Mouse (Mus musculus) CH12F3 (cell line): ENCODE measurements around the gene Tenm3.

Experiments
- in situ Hi-C: fragments of 300-500 bp; cut with MboI; formaldehyde crosslinking; loops from 2 replicates; pipeline ENCODE4 v1.14.3; 2020; ENCODE audit warnings: low sequenced_read_pairs

Gene Tenm3

DNA sequence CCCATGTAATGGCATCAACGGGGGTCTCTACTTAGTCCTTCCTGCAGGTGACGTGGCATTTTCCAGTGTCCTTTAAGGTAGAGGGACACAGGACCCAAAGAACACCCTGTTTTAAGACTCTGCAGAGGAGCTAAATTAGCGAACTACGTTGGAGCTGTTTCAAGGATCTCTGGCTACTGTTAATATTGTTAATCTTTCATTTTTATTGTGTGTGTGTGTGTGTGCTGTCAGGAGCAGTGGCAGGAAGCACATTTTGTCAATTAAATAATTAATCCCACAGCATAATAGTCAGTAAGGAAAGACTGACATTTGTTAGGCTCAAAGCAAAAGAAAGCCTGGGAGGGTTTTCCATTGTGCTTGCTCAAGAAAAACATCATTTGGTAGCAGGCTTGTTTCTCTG lies 172.4 kb downstream of the Tenm3 start:
- in situ Hi-C loops, result no loop called here

DNA sequence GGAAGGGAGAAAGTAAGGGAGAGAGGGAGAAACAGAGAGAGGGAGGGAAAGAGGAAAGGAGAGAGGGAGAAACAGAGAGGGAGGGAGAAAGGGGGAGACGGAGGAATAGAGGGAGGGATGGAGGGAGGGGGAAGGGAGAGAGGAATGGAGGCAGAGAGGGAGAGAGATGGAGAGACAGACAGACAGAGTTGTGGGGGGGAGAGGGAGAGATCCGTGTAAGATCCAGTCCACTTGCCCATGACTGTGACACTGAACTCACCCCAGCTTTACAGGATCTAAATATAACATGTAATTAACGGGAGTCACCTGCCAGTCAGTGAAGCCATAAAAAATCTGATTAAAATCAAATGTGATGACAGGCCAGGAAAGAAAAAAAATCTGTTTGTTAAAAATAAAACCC lies 172.9 kb downstream of the Tenm3 start:
- in situ Hi-C loops, result no loop called here

DNA sequence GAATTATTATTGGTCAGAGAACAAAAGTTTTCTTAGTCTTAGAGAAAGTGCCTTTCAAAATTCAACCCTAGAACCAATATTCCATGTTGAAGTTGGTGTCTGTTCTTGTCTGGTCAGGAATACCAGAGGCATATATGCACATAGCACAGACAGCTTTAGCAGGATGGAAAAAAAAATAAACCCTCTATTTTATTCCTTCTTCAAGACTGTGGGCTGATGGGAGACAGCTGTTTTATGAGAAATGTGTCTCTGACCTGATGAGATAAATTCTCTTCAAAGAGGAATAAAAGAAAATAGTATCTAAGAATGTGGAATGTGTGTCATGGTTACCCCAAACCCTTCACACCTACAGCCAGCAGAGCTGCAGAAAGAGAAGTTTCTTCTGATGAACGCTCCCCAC lies 173.4 kb downstream of the Tenm3 start:
- in situ Hi-C loops, result no loop called here

GRCm38 (mm10) chr8:48665193-48665592 lies 178.6 kb downstream of the Tenm3 start:
- in situ Hi-C loops, result no loop called here

DNA sequence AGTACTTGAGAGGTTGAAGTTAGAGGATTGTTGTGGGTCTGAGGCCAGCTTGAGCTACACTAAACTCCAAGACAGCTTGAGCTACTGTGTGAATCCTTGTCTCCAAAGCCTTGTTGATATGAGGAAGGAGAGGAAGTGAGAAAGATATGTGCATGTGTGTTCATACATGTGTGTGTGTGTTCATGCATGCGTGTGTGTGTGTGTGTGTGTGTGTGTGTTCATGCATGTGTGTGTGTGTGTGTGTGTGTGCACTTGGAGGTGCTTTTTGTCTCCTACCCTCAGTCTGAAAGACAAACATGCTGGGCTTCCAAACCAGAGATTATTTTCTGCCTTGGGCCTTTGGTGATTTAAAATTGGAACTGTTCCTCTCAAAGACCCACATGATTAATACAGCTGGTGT lies 184.5 kb downstream of the Tenm3 start:
- in situ Hi-C loops, result no loop called here

GRCm38 (mm10) chr8:48655381-48656043 lies 188.2 kb downstream of the Tenm3 start:
- in situ Hi-C loops, result no loop called here

DNA sequence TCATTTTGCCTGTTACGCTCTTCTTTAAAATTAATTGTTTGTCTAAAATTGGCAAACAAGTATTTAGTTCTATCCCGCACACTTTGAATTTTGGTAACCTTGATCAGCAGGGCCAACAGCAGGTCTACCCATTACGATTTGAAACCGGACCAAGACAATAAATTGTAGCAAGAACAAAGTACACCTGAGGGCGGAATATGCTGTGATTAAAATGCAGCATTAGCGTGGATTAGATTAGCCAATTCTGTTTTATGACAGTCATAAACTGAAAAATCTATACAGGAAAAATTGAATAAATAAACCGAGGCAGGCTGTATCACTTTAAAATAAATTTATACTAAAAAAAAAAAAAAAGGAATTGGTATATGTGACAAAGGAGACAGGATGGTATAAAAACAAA lies 193.9 kb downstream of the Tenm3 start:
- in situ Hi-C loops, result no loop called here

DNA sequence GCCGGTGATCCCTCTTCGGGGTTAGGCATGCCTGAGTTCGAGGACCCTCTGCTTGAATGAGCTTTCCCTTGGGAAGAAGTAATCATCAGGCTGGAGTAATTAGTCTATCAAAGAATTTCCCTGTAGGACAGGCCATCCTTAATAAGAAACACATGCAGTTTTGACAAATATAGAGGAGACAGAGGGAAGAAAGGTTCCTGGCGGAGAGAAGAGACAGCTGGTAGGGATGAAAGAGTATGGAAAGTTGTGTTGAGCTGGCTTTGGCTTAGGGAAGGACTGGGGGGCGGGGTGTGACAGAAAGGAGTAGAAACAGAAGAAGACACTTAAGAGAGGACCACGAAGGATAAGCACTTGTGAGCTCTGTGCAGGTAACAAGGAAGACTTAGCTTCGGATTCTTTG lies 194.3 kb downstream of the Tenm3 start:
- in situ Hi-C loops, result no loop called here

DNA sequence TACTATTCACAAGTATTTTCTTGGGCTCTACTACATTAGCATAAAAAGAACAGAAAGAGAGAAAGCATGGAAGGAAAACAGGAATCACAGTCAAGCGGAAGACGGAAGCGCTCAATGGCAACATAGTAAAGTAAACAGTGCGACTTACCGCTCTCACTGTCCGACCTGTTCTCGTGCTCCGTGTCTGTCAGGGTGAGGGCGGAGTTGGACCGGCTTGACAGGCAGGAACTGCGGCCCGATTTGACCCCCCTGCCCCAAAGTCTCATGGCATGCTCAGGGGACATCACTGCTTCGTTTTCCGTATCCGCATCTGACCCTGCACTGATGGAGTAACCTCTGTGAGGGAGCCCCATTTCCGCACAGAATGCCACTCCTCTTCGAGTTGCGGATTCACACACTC lies 197.6 kb downstream of the Tenm3 start:
- in situ Hi-C loops, result no loop called here

DNA sequence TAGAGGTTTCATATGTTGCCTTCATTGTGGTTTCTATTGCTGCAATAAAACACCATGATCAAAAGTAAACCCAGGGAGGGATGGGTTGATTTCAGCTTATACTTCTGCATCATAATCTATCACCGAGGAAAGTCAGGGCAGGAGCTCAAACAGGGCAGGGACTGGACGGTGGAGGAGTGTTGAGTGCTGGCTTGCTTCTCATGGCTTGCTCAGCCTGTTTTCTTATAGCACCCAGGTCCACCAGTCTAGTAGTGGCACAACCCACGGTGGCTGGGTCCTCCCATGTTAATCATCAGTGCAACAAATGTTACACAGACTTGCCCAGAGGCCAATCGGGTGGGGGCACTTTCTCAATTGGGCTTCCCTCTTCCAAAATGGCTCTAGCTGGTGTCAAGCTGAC lies 205.6 kb downstream of the Tenm3 start:
- in situ Hi-C loops, result no loop called here

- in situ Hi-C loops, result no loop called here
Measured at GRCm38 (mm10) chr8:48636979-48637378, 206.8 kb downstream of the Tenm3 start.

- in situ Hi-C loops, result no loop called here
Measured at GRCm38 (mm10) chr8:48635815-48636214, 207.9 kb downstream of the Tenm3 start.

- in situ Hi-C loops, result no loop called here
Measured at GRCm38 (mm10) chr8:48633426-48633825, 210.3 kb downstream of the Tenm3 start.

- in situ Hi-C loops, result no loop called here
Measured at GRCm38 (mm10) chr8:48622517-48623153, 221.1 kb downstream of the Tenm3 start.

GRCm38 (mm10) chr8:48615088-48615487 lies 228.7 kb downstream of the Tenm3 start:
- in situ Hi-C loops, result no loop called here

DNA sequence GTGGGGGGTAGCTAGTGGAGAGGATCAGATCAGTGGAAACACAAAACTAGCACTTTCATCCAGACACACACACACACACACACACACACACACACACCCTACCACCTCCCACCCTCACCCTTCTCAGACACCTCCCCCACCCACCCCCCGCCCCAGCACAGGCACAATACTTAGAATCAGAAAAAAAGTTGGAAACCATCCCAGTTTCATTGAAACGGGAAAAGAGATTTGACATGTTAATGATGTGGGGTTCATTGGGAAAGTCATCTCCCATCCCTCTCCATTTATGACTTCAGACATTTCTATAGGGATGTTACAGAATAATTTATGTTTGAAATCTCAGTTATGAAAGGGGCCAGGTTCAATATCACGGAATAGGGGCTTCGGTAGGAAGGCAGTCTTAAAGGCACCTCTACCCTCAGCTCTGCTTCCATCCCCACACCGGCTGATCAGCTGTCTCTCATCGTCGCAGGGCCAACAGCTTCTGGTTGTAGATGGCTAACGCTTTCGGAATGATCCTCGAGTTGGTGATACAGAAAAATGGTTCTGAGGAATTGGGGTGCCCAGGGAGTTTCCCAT lies 231.7 kb downstream of the Tenm3 start:
- in situ Hi-C loops, result no loop called here

- in situ Hi-C loops, result no loop called here
Measured at GRCm38 (mm10) chr8:48611126-48611525, 232.6 kb downstream of the Tenm3 start.

DNA sequence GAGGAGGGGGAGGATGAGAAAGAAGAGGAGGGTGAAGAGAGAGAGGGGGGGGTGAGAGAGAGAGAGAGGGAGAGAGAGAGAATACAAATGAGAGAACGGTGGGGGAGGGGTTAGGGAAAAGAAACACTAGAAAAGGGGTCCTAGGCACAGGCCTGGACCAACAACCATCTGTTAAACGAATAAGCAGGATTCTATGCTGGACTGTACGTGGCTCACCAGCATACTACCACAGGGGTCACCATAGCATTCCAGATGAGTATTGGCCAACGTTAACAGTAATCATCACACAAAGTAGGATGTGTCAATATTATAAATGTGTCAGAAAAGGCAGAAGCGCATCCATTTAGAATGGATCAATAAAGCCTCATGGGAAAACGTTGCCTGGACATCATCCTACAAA lies 233.4 kb downstream of the Tenm3 start:
- in situ Hi-C loops, result no loop called here

DNA sequence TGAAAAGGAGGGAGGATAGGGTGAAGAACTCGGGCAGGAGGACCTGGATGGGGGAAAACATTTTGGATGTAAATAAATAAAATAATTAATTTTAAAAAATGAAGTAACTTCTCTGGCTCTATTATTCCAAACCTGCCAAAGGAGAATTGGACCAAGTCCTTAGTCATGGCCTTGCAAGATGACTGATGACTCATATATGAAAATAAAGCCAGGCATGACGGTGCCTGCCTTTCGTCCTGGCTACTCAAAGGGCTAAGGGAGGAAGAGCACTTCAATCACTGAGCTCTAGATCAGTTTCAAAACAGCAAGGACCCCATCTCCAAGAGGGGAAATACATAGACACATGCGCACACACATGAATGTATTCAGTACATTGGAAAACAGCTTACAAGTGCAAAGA lies 234.1 kb downstream of the Tenm3 start:
- in situ Hi-C loops, result no loop called here

GRCm38 (mm10) chr8:48604190-48604897 lies 239.4 kb downstream of the Tenm3 start:
- in situ Hi-C loops, result no loop called here

DNA sequence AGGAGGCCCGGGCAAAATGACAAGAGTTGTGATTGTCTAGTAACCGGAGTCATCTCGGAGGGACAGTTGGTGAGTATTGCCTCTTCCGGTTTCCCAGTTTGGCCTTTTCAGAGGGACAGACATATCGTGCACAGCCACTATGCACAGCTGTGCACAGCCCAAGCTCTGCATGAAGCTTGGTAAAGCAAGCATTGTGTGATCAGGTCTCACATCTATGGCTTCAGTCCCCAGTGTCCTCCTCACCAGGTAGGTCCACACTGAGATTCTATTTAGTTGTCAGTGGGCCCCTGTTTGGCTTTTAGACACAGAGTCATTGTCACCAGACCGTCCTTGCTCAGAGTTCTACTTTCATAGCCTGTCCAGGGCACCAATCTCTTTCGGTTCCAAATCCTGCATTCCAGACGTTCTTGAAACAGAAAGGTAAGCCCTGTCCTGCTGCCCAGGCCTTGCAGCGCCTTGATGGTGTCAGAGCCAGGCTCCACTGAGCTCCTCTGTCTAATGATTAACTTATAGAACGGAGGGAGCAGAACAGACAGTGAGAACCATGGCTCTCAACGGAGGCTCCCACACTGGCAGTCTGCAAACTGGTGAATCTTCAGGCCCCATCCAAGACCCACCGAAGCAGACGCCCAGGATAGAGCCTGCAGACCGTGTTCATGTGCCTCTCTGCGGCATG lies 240.4 kb downstream of the Tenm3 start:
- in situ Hi-C loops, result no loop called here
